ENCODE assay signal across 7 mouse cellular contexts in the genomic region with DNA sequence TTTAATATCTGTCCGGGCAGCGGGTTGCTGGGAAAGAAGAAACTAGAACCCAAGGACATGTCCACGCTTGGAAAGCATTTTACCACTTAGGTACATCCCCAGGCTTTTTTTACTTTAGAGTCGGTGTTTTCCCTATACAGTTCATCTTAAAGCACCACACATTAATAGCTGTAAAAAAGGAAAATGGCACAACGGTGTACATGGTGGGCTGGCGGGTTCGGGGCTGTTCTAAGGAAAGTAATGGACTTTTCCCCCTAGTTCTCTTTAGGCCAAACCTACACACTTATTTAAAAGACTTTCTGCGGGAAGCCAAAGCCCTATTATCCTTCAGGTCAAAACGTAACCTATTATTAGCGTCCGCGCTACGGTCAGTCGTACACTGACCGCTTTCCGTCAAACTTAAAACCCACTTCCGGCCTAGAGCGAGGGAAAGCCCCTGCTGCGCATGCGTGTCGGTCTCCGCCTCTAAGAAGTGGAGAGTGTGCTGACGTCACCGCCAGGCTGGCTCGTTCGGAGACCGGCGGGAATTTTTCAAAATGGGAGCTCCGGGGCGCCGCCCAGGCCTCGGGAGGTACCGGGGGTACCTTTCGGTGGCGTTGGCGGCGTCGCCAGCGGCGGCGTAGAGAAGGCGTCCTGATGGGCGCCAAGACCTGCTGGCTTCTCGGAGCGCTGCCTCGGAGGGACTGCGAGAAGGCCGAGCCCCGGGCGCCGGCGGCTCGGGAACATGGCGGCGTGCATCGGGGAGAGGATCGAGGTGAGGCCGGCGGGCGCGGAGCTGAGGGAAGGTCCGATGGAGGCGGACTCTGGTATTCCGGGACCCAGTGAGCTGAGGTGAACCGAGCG. TPM values are rescaled to one million over a fixed set of nuclear protein-coding genes. Genes with fewer than 3 reads are reported as not detected.
DNase-seq lines count a peak whose midpoint lies in the region; ATAC-seq lines count a peak whose summit lies in the region.

A gene (plus strand): TSS at position 490 of the 843 bp plus-strand sequence.

- H3K4me2 ChIP-seq in intestine, embryonic 15.5 days (replicated peaks) = peak within 1 kb of the TSS; percentile 90

- ATAC-seq in intestine, embryonic 15.5 days = peak; percentile 96

- no peaks in the 10 kb centered on the region for H3K9me3 ChIP-seq in intestine, embryonic 15.5 days
- H3K9me3 ChIP-seq in midbrain, embryonic 10.5 days (replicated peaks) = no peaks in the 10 kb centered on the region

- H3K9ac ChIP-seq in intestine, embryonic 15.5 days = peak within 1 kb of the TSS; percentile 86

- peak within 1 kb of the TSS; percentile 93 for H3K4me3 ChIP-seq in intestine, embryonic 15.5 days (replicated peaks)
- H3K4me3 ChIP-seq in midbrain, embryonic 10.5 days = peak within 1 kb of the TSS; percentile 99

- intact Hi-C loops in gastrocnemius, postnatal 36 days (cut with DNase I) = no loop called here
- intact Hi-C loops in left cerebral cortex, postnatal 25 days (cut with DNase I) = no loop called here

- WGBS in intestine, embryonic 15.5 days = 2% methylated on average over 66 of the region's 66 CpGs
- 2% methylated on average over 66 of the region's 66 CpGs for WGBS in midbrain, embryonic 10.5 days

- peak; percentile 96 for DNase-seq in adrenal gland, adult 2 months
- DNase-seq in embryo, embryonic 11.5 days (ENCODE audit: low read depth, low spot score) = peak; percentile 97
- DNase-seq in gastrocnemius, postnatal 36 days = peak; percentile 91 to 96
- peak; percentile 96 to 97 for DNase-seq in left cerebral cortex, postnatal 25 days (ENCODE audit: low spot score in 2 of 2)
- peak; percentile 97 for DNase-seq in midbrain, embryonic 10.5 days (ENCODE audit: low spot score)
- peak; percentile 98 for DNase-seq in right cerebral cortex, postnatal 4 days

- peak within 1 kb of the TSS; percentile 85 for H3K27ac ChIP-seq in intestine, embryonic 15.5 days
- H3K27ac ChIP-seq in midbrain, embryonic 10.5 days (replicated peaks) = peak within 1 kb of the TSS; percentile 96

- no peaks in the 10 kb centered on the region for H3K36me3 ChIP-seq in intestine, embryonic 15.5 days
- H3K36me3 ChIP-seq in midbrain, embryonic 10.5 days = peaks cover 41% of the 10 kb centered on the region

- H3K27me3 ChIP-seq in intestine, embryonic 15.5 days (replicated peaks) = no peaks in the 10 kb centered on the region
- no peaks in the 10 kb centered on the region for H3K27me3 ChIP-seq in midbrain, embryonic 10.5 days (ENCODE audit: low read depth, poor library complexity, severe bottlenecking)

- no peaks in the 10 kb centered on the region; the same call in 1 of the 2 replicates for H3K4me1 ChIP-seq in intestine, embryonic 15.5 days (replicated peaks)
- H3K4me1 ChIP-seq in midbrain, embryonic 10.5 days = peaks cover 18% of the 10 kb centered on the region

RNA-seq across cellular contexts. Expression of the gene that starts here (rescaled TPM):
- 1 to 10 TPM; 3.3 to 4.7 TPM for total RNA-seq in adrenal gland, adult 2 months (2021)
- polyA plus RNA-seq in adrenal gland, adult 2 months (2012; rRNA removed) = 0.98 and 1.2 TPM in 2 replicates
- under 1 TPM; 0.54 to 0.71 TPM for total RNA-seq in gastrocnemius, postnatal 36 days (2021)
- 40.0 and 44.5 TPM in 2 replicates for polyA plus RNA-seq in intestine, embryonic 15.5 days (2015; fragmentation: Nextera tagmentation; extraction: Ambion mirVana)
- total RNA-seq in left cerebral cortex, postnatal 25 days (2021) = 1 to 10 TPM; 3.7 to 4.8 TPM
- 77.4 and 83.2 TPM in 2 replicates for polyA plus RNA-seq in midbrain, embryonic 10.5 days (2016; fragmentation: Nextera tagmentation; extraction: Ambion mirVana)

Comparison
In these comparisons a context has a peak if more than half of its experiments do, and no peak if none do; other contexts are left out.
1. Peak in every context shown above with its lines: DNase-seq, ATAC-seq, H3K4me3 ChIP-seq and H3K27ac ChIP-seq.
2. RNA of the gene that starts here (polyA plus RNA-seq): 77.4 to 83.2 TPM in midbrain, embryonic 10.5 days and 40.0 to 44.5 TPM in intestine, embryonic 15.5 days; 0.98 to 1.2 TPM in adrenal gland, adult 2 months; every median in the first group is over 10 times any median in the second.
3. Peak in DNase-seq in gastrocnemius, postnatal 36 days; RNA of the gene not detected or under 1 TPM.